Mouse (Mus musculus) fibroblast of lung, adult 2 months (primary cell): ENCODE measurements around the gene Ppp1r12c.
A peak's percentile ranks its signal among the peaks of the same experiment; 100 is the strongest.

Experiments
- DNase-seq: peaks from one replicate; pipeline ENCODE4 v3.0.0-alpha.2; 2011; ENCODE audit warnings: low read depth

The Ppp1r12c gene

DNA sequence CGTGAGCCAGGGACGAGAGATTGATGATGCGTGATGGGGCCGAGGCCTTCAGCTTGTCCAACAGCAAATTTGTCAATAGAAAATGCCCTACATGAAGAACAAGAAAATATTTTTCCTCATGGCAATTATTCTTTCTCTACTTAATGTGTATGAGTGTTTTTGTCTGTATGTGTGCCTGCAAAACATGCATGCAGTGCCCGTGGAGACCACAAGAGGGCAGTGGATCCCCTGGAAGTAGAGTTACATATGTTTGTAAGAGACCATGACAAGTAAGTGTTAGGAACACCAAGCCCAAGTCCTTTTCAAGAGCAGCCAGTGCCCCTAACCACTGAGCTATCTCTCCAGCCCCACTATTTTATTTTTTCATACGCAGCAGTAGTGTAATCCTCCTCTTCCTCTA is 69.9 kb downstream of the Ppp1r12c start:
- DNase-seq: peak; percentile 46
